Mouse (Mus musculus) C2C12 (cell line): ENCODE results near the gene Ubr1.

ENCODE experiments used
- CTCF ChIP-seq: IDR thresholded peaks from one replicate; pipeline ENCODE4 v1.5.1; 2011; ENCODE audit not compliant: control insufficient read depth, insufficient read depth, insufficient read length
- MAX ChIP-seq: IDR thresholded peaks from one replicate; pipeline ENCODE4 v1.6.1; 2011; ENCODE audit warnings: mild to moderate bottlenecking, control low read depth

GRCm38 (mm10) chr2:120980861-120981260 lies 10.3 kb upstream of the Ubr1 start:
- TF ChIP-seq CTCF (no peak), MAX (no peak)
